Mouse (Mus musculus) intestine, embryonic 15.5 days (tissue): Measurements from ENCODE around the gene Krt17. TPM values are rescaled to one million over a fixed set of nuclear protein-coding genes. Genes with fewer than 3 reads are reported as not detected.
"Not testable (repeated sequence)": the region's sequence is repeated elsewhere in the genome, so short reads cannot be mapped to it uniquely, and the experiment has no call there.

ENCODE experiments used
- ATAC-seq: fragments of 200-750 bp; cut with Nextera tagmentation; 2 replicates; pipeline ENCODE4 v1.8.0; 2017; ENCODE audit warnings: moderate TSS enrichment, moderate library complexity
- H3K27ac ChIP-seq: fragments of 300-500 bp; sonication (generic); 2 replicates; pipeline ENCODE4 v1.5.1; 2015; ENCODE audit warnings: mild to moderate bottlenecking, inconsistent platforms
- H3K27me3 ChIP-seq: fragments of 300-500 bp; sonication (generic); replicated peaks from 2 replicates; pipeline ENCODE4 v1.6.1; 2015; ENCODE audit warnings: inconsistent platforms
- H3K36me3 ChIP-seq: fragments of 300-500 bp; sonication (generic); 2 replicates; pipeline ENCODE4 v1.6.1; 2015; ENCODE audit warnings: inconsistent platforms
- H3K4me1 ChIP-seq: fragments of 300-500 bp; sonication (generic); replicated peaks from 2 replicates; pipeline ENCODE4 v1.6.1; 2015; ENCODE audit warnings: inconsistent platforms
- H3K4me2 ChIP-seq: fragments of 300-500 bp; sonication (generic); replicated peaks from 2 replicates; pipeline ENCODE4 v1.6.1; 2015; ENCODE audit warnings: mild to moderate bottlenecking, inconsistent platforms
- H3K4me3 ChIP-seq: fragments of 300-500 bp; sonication (generic); replicated peaks from 2 replicates; pipeline ENCODE4 v1.5.1; 2015; ENCODE audit warnings: inconsistent platforms
- H3K9ac ChIP-seq: fragments of 300-500 bp; sonication (generic); 2 replicates; pipeline ENCODE4 v1.6.1; 2015; ENCODE audit warnings: inconsistent platforms
- H3K9me3 ChIP-seq: fragments of 300-500 bp; sonication (generic); 2 replicates; pipeline ENCODE4 v1.6.1; 2016; ENCODE audit warnings: inconsistent platforms
- WGBS: fragments of 180-500 bp; shearing (Covaris S2); methylation state at CpG from one replicate; pipeline ENCODE4 v1.1.7; 2015; 5-methylcytosine and 5-hydroxymethylcytosine counted together
- polyA plus RNA-seq: library from polyadenylated mRNA; unstranded; fragments of >200 nt; fragmentation: Nextera tagmentation; extraction: Ambion mirVana; gene quantifications from 2 replicates; pipeline ENCODE4 v1.2.1, GENCODE M21; 2015

The Krt17 gene
- 11.6 and 12.7 TPM in 2 replicates for polyA plus RNA-seq

GRCm38 (mm10) chr11:100260514-100261234 lies at the start of gene Krt17:
TSS of gene Krt17 (minus strand) at chr11:100261029.
- Histone ChIP-seq H3K4me3 (no peak within 1 kb of the TSS), H3K4me1 (no peaks in the 10 kb centered on the region), H3K4me2 (no peak within 1 kb of the TSS), H3K27me3 (no peaks in the 10 kb centered on the region), H3K9ac (no peak within 1 kb of the TSS), H3K27ac (no peak within 1 kb of the TSS), H3K9me3 (no peaks in the 10 kb centered on the region), H3K36me3 (no peaks in the 10 kb centered on the region)
- ATAC-seq = peak; percentile 45
- 77% methylated on average over 21 of the region's 21 CpGs for WGBS

- not testable (repeated sequence) for H3K9ac ChIP-seq, H3K36me3 ChIP-seq, H3K4me2 ChIP-seq, H3K27me3 ChIP-seq, H3K9me3 ChIP-seq, H3K27ac ChIP-seq, H3K4me3 ChIP-seq, ATAC-seq, H3K4me1 ChIP-seq
- WGBS = 89% methylated on average over 5 of the region's 6 CpGs
Measured at GRCm38 (mm10) chr11:100308672-100309071, 47.8 kb upstream of the Krt17 start.

- no peak overlapping the region for H3K9ac ChIP-seq
- no peak for ATAC-seq
- H3K27ac ChIP-seq = no peak overlapping the region
- H3K4me1 ChIP-seq = no peaks in the 10 kb centered on the region
- no peak overlapping the region for H3K4me3 ChIP-seq
- H3K4me2 ChIP-seq = no peak overlapping the region
- no peaks in the 10 kb centered on the region for H3K36me3 ChIP-seq
- WGBS = 77% methylated on average over 5 of the region's 5 CpGs
- no peaks in the 10 kb centered on the region for H3K27me3 ChIP-seq
- H3K9me3 ChIP-seq = no peaks in the 10 kb centered on the region
Measured at GRCm38 (mm10) chr11:100307900-100308299, 47.1 kb upstream of the Krt17 start.

- no peak overlapping the region for H3K4me2 ChIP-seq
- WGBS = 77% methylated on average over 5 of the region's 5 CpGs
- H3K27ac ChIP-seq = no peak overlapping the region
- H3K4me1 ChIP-seq = no peaks in the 10 kb centered on the region
- no peaks in the 10 kb centered on the region for H3K9me3 ChIP-seq
- H3K27me3 ChIP-seq = no peaks in the 10 kb centered on the region
- ATAC-seq = no peak
- H3K9ac ChIP-seq = no peak overlapping the region
- H3K4me3 ChIP-seq = no peak overlapping the region
- no peaks in the 10 kb centered on the region for H3K36me3 ChIP-seq
Measured at GRCm38 (mm10) chr11:100301292-100301691, 40.5 kb upstream of the Krt17 start.

GRCm38 (mm10) chr11:100300293-100300692 lies 39.5 kb upstream of the Krt17 start:
- no peak overlapping the region for H3K9ac ChIP-seq
- WGBS = 8% methylated on average over 5 of the region's 5 CpGs
- no peaks in the 10 kb centered on the region for H3K36me3 ChIP-seq
- no peaks in the 10 kb centered on the region for H3K9me3 ChIP-seq
- ATAC-seq = no peak
- H3K27me3 ChIP-seq = no peaks in the 10 kb centered on the region
- no peaks in the 10 kb centered on the region for H3K4me1 ChIP-seq
- no peak overlapping the region for H3K4me3 ChIP-seq
- no peak overlapping the region for H3K27ac ChIP-seq
- no peak overlapping the region for H3K4me2 ChIP-seq

- no peaks in the 10 kb centered on the region for H3K9me3 ChIP-seq
- H3K9ac ChIP-seq = no peak overlapping the region
- 21% methylated on average over 18 of the region's 18 CpGs for WGBS
- no peaks in the 10 kb centered on the region for H3K27me3 ChIP-seq
- peak; percentile 41; the same call in 1 of the 2 replicates for ATAC-seq
- H3K4me2 ChIP-seq = peak overlapping the region; percentile 36
- no peaks in the 10 kb centered on the region for H3K36me3 ChIP-seq
- no peak overlapping the region for H3K4me3 ChIP-seq
- no peak overlapping the region for H3K27ac ChIP-seq
- no peaks in the 10 kb centered on the region for H3K4me1 ChIP-seq
Measured at GRCm38 (mm10) chr11:100298274-100299036, 37.6 kb upstream of the Krt17 start.

- peak overlapping the region; percentile 36; the same call in 1 of the 2 replicates for H3K4me2 ChIP-seq
- H3K9ac ChIP-seq = no peak overlapping the region
- ATAC-seq = no peak
Measured at GRCm38 (mm10) chr11:100297801-100298200, 37.0 kb upstream of the Krt17 start.

GRCm38 (mm10) chr11:100295308-100295707 lies 34.5 kb upstream of the Krt17 start:
- no peak overlapping the region for H3K4me2 ChIP-seq
- H3K36me3 ChIP-seq = no peaks in the 10 kb centered on the region
- no peak overlapping the region for H3K27ac ChIP-seq
- no peaks in the 10 kb centered on the region for H3K9me3 ChIP-seq
- peaks cover 3% of the 10 kb centered on the region; the same call in 1 of the 2 replicates for H3K4me1 ChIP-seq
- no peak overlapping the region for H3K4me3 ChIP-seq
- WGBS = 6% methylated on average over 10 of the region's 10 CpGs
- no peak overlapping the region for H3K9ac ChIP-seq
- peak; percentile 63 for ATAC-seq
- H3K27me3 ChIP-seq = no peaks in the 10 kb centered on the region

More at GRCm38 (mm10) chr11:100297801-100298200, 37.0 kb upstream of the Krt17 start:
- H3K27ac ChIP-seq = no peak overlapping the region
- 29% methylated on average over 5 of the region's 5 CpGs for WGBS
- H3K4me1 ChIP-seq = no peaks in the 10 kb centered on the region
- no peaks in the 10 kb centered on the region for H3K27me3 ChIP-seq
- H3K36me3 ChIP-seq = no peaks in the 10 kb centered on the region
- no peak overlapping the region for H3K4me3 ChIP-seq
- H3K9me3 ChIP-seq = no peaks in the 10 kb centered on the region

GRCm38 (mm10) chr11:100292884-100293283 lies 32.1 kb upstream of the Krt17 start:
- Histone ChIP-seq H3K36me3 (no peaks in the 10 kb centered on the region), H3K4me2 (no peak overlapping the region), H3K27ac (no peak overlapping the region), H3K27me3 (no peaks in the 10 kb centered on the region), H3K9me3 (no peaks in the 10 kb centered on the region), H3K9ac (no peak overlapping the region), H3K4me3 (no peak overlapping the region), H3K4me1 (peaks cover 25% of the 10 kb centered on the region)
- ATAC-seq = no peak
- 74% methylated on average over 6 of the region's 6 CpGs for WGBS

GRCm38 (mm10) chr11:100290235-100290634 lies 29.4 kb upstream of the Krt17 start:
- Histone ChIP-seq H3K36me3 (no peaks in the 10 kb centered on the region), H3K9ac (no peak overlapping the region), H3K27me3 (no peaks in the 10 kb centered on the region), H3K9me3 (no peaks in the 10 kb centered on the region), H3K4me3 (no peak overlapping the region), H3K4me2 (no peak overlapping the region), H3K4me1 (peaks cover 36% of the 10 kb centered on the region), H3K27ac (no peak overlapping the region)
- no peak for ATAC-seq
- WGBS = 45% methylated on average over 5 of the region's 5 CpGs

GRCm38 (mm10) chr11:100288942-100289341 lies 28.1 kb upstream of the Krt17 start:
- Histone ChIP-seq H3K36me3 (no peaks in the 10 kb centered on the region), H3K27ac (peak overlapping the region; percentile 55), H3K4me2 (no peak overlapping the region), H3K27me3 (no peaks in the 10 kb centered on the region), H3K9me3 (no peaks in the 10 kb centered on the region), H3K4me1 (peaks cover 36% of the 10 kb centered on the region), H3K4me3 (no peak overlapping the region), H3K9ac (no peak overlapping the region)
- 48% methylated on average over 6 of the region's 6 CpGs for WGBS
- ATAC-seq = peak; percentile 75

- WGBS = 34% methylated on average over 10 of the region's 10 CpGs
- Histone ChIP-seq H3K9me3 (no peaks in the 10 kb centered on the region), H3K4me1 (peaks cover 40% of the 10 kb centered on the region), H3K4me2 (no peak overlapping the region), H3K9ac (0 out of 2 replicates have a peak overlapping the region, but pooled peaks have one; percentile 20), H3K4me3 (no peak overlapping the region), H3K27ac (peak overlapping the region; percentile 89), H3K36me3 (no peaks in the 10 kb centered on the region), H3K27me3 (no peaks in the 10 kb centered on the region)
- peak; percentile 93 for ATAC-seq
Measured at GRCm38 (mm10) chr11:100287024-100287423, 26.2 kb upstream of the Krt17 start.
